Mouse (Mus musculus): ENCODE results near the gene Ckmt2.
A peak's percentile ranks its signal among the peaks of the same experiment; 100 is the strongest.

Ckmt2 gene

GRCm38 (mm10) chr13:91873734-91874329, 2.9 kb downstream of the Ckmt2 start:
- no peak for DNase-seq (ENCODE audit: low spot score)

GRCm38 (mm10) chr13:91868577-91868976, 8.1 kb downstream of the Ckmt2 start:
- DNase-seq (ENCODE audit: low spot score) = no peak

GRCm38 (mm10) chr13:91858835-91859234, 17.9 kb downstream of the Ckmt2 start:
- no peak for DNase-seq (ENCODE audit: low spot score)

DNA sequence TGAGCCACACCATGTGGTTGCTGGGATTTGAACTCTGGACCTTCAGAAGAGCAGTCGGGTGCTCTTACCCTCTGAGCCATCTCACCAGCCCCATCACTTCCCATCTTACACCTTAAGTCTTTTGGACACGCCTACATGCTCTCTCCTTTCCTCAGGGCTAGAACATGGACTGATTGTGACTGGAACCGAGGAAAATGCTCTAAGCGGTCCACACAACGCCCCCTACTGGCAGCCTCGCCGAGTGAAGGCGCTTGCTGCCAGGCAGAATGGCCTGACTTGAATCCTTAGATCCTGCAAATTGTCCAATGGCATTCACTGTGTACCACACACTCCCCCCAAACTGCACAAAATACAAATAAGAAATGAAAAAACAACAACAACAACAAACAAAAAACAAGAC, 19.3 kb downstream of the Ckmt2 start:
- DNase-seq (ENCODE audit: low spot score) = no peak

DNA sequence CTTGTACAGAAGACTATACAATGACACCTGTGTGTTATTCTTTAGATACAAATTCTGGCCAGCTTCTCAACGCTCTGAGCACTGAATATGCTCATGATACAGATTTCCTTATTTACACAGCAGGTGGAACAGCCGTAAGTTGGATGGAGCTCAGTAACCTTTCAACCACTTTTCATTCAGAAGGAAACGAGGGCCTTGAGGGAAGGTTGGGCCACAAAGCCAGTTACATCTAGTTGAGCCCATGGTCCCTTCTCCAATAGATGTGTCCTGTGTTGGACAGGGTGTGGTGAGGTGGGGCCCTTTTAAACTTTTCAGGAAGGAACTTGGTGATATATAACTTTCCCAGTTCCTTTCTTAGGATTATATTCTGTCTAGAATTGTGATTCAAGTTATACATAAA, 22.3 kb downstream of the Ckmt2 start:
- DNase-seq (ENCODE audit: low spot score) = no peak

GRCm38 (mm10) chr13:91827876-91828275, 48.8 kb downstream of the Ckmt2 start:
- no peak for DNase-seq (ENCODE audit: low spot score)

GRCm38 (mm10) chr13:91826066-91826465, 50.6 kb downstream of the Ckmt2 start:
- no peak for DNase-seq (ENCODE audit: low spot score)

DNA sequence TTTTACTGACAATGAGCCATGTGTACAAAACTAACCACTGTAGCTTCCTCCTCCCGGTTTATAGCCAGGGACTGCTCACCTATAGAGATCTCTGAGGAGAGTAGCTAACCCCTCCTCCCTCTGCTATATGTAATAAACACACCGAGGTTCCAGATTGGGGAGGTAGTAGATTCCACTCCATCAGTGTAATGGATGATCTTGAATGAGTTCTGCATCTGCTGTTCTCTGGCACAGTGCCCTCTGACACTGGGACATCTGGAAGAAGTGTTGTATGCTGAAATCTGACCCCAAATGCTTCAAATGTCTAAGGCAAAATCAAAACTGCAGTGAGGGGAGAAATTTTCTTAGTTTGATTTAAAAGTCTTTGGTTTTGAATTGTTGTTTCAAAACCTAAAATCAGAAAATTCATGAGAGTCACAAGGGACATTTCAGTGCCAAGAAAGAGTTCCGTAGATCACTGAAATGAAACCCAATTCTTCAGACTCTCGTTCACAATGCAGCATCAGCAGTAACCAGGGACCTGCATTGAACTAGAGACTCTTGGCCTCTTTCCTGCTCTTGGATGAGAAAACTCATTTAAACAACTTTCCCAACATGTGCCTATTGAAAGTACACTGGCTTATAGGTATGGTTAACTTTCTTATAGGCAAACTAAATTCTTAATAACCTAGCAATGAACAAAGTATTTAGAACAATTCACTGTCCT, 51.7 kb downstream of the Ckmt2 start:
- DNase-seq (ENCODE audit: low spot score) = no peak

DNA sequence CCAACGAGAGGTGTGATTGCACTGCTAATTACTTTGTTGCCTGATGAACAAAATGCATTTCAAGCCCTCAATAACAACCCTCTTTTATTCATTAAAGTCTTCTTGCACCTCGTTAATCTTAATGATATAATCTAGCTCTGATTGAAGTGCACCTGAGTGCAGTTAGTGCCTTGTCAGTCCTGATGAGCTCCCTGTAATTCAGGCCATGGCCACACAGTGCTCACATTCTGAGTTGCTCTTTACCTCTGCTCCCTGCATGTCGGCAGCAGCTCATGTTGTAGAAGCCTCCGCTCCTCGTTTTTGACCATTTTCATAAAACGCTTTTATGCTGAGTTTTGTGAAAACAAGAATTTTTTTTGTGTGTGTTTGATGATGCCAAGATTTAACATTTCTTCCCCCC, 53.0 kb downstream of the Ckmt2 start:
- no peak for DNase-seq (ENCODE audit: low spot score)

- no peak for DNase-seq (ENCODE audit: low spot score)
Measured at GRCm38 (mm10) chr13:91814670-91815069, 62.0 kb downstream of the Ckmt2 start.

DNA sequence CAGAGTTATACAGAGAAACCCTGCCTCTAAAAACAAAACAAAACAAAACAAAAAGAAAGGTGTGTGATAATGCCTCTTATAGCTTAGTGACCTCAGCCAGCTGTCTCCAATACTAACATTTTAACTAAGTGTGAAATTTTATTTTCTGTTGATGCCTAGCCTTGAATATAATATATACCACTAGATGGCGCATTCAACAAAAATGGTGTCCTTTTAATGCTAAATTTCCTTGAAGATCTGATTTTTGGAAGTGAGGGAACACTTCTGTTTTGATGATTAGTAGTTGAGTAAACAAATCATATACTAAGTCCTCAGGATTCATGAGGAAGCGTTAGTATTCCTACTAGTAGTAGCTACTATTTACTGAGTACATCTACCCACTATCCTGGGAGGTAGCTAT, 67.2 kb downstream of the Ckmt2 start:
- no peak for DNase-seq (ENCODE audit: low spot score)

- DNase-seq (ENCODE audit: low spot score) = no peak
Measured at GRCm38 (mm10) chr13:91807874-91808575, 68.7 kb downstream of the Ckmt2 start.

DNA sequence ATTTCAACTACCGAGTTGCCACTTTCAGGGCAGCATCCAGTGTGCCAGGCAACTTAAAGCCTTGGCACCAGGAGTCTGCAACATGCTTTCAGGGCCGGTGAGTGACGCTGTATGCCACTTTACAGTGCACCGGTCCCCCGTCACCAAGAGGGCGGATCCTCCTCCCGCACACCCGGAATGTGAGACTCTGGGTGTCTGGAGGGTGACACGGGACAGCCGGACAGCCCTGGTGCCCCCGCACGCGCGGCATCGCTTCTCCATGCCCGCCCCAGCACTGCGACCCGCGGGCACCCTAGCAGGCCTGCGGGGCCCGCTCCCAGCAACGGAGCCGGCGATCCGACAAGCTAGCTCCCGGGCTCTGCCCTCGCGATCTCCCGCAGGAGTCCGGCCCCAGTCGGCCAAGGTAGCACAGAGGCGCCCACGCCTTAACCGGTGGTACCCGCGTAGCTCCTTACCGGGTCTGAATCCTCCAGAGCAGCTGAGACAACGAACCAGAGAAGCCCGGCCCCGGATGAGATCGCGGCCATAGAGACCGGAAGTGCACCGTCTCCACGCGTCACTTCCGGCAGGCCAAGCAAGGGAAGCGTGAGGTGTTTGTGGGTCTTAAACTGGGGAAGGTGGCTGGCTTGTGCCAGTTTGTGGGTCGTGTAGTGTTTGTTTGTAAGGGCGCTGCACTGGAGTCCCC, 69.4 kb downstream of the Ckmt2 start, which contains the start of gene Zcchc9:
Gene Zcchc9, minus strand, starts transcription at position 551 of the 685 bp plus-strand sequence.
- DNase-seq (ENCODE audit: low spot score) = peak; percentile 78

Measured in ovary, adult 18-20 months (tissue).